Mouse (Mus musculus) cerebellum, adult 2 months (tissue): ENCODE data around the gene Tmem101.

ENCODE experiments used
- CTCF ChIP-seq: fragments of 200-500 bp; IDR thresholded peaks from 2 replicates; pipeline ENCODE4 v1.5.1; 2011; ENCODE audit warnings: low read depth, mild to moderate bottlenecking, control low read depth, low read length, moderate library complexity, borderline replicate concordance; ENCODE audit not compliant: insufficient read depth
- POLR2A ChIP-seq: fragments of 200-500 bp; IDR thresholded peaks from 2 replicates; pipeline ENCODE4 v1.6.1; 2011; ENCODE audit warnings: low read length, control low read depth, borderline replicate concordance; ENCODE audit not compliant: insufficient read depth

- no peak for TF ChIP-seq CTCF
- TF ChIP-seq POLR2A: no peak
Observed at GRCm38 (mm10) chr11:102186235-102186634, 30.0 kb upstream of the Tmem101 start.
